Mouse (Mus musculus) cortical plate, adult 2 months (tissue): Measurements from ENCODE around the gene Rpa1.

ENCODE experiments used
- CTCF ChIP-seq: fragments of 200-500 bp; IDR thresholded peaks from 2 replicates; pipeline ENCODE4 v1.5.1; 2011; ENCODE audit warnings: mild to moderate bottlenecking, control low read depth, low read length; ENCODE audit not compliant: insufficient read depth; ENCODE audit errors: extremely low read depth
- POLR2A ChIP-seq: fragments of 200-500 bp; IDR thresholded peaks from 2 replicates; pipeline ENCODE4 v1.6.1; 2011; ENCODE audit warnings: mild to moderate bottlenecking, low read length, control low read depth; ENCODE audit not compliant: insufficient read depth; ENCODE audit errors: extremely low read depth

GRCm38 (mm10) chr11:75337246-75337645 lies 10.9 kb downstream of the Rpa1 start:
- no peak for TF ChIP-seq CTCF
- no peak for TF ChIP-seq POLR2A
